Mouse (Mus musculus): Measurements from ENCODE around the gene Iba57.
"Not testable (repeated sequence)": the region's sequence is repeated elsewhere in the genome, so short reads cannot be mapped to it uniquely, and the experiment has no call there.

The Iba57 gene

DNA sequence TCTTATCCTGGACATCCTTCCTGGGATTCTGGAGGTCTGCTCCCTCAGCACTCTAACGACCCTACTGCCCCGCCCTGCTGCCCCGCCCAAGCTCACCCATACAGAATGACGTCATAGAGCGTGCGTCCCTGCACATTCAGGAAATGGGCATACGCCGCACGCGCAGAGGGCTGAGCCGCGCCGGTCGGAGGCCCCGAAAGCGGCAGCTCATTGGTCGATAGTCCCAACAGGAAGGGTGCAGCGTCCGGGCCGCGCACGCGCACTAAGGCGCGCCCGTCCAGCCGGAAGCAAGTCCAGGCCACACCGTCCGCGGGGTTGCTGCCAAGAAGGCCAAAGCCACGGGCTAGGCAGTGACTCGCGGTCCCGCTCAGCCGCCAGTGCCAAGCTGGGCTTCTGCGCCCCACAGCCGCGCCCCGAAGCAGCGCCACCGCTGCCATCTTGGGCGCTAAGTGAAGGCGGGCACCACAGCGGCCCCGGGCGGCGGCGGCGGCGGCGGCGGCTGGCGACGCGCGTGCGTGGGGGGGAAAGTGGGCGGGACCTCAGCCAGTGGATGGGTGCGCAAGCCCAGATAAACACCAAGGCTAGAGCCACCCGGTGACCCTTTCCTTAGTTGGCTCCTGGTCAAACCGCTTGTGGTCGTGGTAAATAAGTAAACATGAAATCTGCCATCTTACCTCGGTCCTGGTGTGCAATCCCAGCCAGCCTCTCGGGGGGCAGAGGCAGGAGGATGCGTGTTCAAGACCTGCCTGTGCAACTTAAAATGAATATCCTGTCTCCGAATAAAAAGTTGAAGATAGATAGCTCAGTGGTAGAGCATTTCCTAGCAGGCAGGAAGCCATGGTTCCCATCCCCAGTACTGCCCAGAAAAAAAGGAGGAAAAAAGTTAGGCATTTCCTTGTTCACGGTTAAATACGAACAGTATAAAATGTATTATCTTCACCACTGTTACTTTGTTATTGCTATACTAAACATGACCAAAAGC lies at the start of gene Iba57:
Gene Iba57 (minus strand): TSS at position 485 of the 982 bp plus-strand sequence.
- peak; percentile 98 to 100 for DNase-seq

DNA sequence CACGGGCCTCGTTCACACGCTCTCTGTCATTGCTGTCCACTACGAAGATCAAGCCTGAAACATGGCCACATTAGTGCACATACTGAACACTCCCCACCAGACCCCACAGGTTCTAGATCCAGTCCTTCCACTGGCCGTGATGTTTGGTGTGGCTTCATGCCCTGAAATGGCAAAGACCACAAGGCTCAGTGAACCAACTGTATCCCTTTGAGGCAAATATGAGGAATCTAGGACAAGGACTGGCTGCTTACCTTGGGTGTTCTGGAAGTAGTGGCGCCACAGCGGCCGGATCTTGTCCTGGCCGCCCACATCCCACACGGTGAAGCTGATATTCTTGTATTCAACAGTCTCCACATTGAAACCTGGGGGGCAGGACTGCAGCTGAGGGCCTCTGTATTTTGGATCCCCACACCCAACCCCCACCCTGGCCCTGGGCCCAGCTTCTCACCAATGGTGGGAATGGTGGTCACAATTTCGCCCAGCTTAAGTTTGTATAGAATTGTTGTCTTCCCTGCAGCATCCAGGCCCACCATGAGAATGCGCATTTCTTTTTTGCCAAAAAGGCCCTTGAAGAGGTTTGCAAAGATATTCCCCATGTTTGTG lies 49.5 kb upstream of the Iba57 start:
- DNase-seq: no peak

DNA sequence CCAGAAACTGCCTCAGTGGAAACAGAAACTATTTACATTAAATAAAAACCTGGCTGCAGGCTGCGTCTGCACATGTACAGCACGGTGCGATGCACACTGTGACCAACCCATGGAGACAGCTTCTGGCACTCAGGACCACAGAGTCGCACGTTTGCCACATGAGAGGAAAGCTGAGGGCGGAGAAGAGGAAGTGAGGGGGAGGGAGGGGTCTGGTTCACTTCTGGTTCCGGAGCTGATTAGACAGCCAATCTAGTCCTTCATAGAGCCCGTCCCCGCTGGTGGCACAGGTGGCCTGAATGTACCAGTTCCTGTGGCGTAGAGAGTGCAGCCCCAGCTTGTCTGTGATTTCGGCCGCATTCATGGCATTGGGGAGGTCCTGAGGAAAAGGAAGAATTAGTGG lies 48.8 kb upstream of the Iba57 start:
- not testable (repeated sequence) for DNase-seq

DNA sequence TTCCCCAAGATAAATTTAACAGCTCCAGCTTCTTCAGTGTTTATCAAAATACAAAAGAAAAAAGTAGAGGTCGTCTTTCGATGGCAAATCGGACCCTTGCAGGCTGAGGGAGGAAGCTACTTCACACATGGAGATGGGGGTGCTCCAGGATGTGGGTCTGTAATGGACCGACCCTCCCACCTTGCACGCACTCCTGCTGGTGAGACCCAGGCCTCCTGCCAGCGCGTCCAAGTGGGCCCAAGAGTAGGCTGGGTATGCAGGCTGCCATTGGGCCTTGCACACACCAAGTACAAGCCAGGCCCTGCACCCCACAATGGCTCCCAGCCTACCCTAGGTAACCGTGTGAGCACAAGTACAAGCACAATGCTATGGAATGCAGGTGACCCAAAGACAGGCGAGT lies 48.0 kb upstream of the Iba57 start:
- DNase-seq: not testable (repeated sequence)

DNA sequence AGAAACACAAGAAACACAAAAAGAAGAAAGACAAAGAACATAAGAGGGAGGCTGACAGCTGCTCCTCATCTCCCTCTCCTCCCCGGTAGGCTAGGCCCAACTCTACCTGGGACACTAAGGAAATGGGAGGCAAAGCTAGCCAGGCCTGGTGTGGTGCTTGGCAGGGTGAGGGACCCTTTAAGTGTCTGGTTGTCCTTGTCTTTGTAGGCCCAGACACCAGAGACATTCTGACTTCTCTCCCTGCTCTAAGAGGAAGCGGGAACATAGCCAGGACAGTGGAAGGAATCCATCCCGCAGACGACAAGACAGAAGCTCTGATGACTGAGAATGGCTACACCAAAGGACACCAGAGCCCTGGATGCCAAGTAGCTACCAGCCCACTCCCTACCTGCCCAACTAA lies 46.5 kb upstream of the Iba57 start:
- no peak for DNase-seq

DNA sequence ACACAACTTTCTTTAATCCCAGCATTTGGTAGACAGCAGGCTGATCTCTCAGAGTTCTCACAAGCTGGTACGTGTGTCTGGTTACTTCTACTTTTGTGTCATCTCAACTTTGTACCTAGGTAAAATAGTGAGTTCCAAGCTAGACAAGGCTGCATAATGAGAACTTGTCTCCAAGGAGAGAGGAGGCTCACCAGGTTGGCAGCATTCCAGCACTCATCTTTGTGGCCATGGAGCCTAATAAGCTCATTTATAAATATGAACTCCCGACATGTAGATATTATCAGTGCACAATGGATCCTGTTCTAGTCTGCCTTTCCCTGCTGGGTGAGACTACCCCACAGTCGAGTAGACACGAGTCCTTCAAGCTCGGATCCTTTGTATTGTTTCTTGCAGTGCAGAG lies 46.0 kb upstream of the Iba57 start:
- DNase-seq: peak in 1 of 2 experiments; percentile 36

DNA sequence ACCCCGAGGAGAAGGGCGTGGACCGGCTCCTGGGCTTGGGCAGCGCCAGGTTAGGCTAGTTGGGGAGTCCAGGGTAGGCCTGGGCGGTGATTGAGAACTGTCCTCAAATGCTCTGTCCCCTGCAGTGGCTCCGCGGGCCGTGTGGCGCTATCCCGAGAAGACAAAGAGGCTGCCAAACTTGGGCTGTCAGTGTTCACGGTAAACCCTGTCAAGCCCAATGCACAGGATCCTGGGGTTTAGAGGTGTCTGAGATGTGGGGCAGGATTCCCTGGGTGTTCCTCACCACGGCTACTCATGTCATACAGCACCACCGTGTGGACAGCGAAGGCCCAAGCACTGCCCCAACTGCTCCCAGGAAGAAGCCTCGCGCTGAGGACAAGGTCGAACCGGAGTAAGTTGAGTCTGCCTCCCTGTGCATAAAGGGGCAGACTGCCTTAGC lies 45.5 kb upstream of the Iba57 start:
- peak; percentile 78 to 88 for DNase-seq

DNA sequence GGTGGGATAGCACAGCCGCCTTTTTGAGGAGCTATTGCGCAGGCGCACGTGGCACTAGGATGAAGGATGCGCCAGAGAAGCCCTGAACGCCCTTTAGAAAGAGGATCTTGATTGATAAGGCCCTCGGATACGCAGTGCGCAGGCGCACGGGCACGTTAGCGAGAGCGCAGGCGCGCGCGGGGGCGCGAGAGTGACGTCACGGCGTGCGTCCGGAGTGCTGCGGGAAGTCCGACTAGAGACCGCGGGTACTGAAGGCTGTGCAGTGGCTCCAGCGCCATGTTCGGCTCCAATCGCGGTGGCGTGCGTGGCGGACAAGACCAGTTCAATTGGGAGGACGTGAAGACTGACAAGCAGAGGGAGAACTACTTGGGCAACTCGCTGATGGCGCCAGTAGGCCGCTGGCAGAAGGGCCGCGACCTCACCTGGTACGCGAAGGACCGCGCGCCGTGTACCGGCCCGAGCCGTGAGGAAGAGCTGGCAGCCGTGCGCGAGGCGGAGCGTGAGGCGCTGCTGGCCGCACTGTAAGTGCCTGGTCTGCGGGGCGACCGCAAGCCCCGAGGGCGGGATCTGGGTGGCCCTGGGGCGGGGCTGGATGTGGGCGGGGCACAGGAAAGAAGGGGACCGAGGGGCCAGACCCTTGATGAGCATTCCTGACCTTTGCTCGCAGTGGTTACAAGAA lies 44.8 kb upstream of the Iba57 start, which contains the start of gene 2310033P09Rik:
Gene 2310033P09Rik (plus strand): TSS at position 169 of the 679 bp plus-strand sequence.
- DNase-seq: peak; percentile 91 to 95

DNA sequence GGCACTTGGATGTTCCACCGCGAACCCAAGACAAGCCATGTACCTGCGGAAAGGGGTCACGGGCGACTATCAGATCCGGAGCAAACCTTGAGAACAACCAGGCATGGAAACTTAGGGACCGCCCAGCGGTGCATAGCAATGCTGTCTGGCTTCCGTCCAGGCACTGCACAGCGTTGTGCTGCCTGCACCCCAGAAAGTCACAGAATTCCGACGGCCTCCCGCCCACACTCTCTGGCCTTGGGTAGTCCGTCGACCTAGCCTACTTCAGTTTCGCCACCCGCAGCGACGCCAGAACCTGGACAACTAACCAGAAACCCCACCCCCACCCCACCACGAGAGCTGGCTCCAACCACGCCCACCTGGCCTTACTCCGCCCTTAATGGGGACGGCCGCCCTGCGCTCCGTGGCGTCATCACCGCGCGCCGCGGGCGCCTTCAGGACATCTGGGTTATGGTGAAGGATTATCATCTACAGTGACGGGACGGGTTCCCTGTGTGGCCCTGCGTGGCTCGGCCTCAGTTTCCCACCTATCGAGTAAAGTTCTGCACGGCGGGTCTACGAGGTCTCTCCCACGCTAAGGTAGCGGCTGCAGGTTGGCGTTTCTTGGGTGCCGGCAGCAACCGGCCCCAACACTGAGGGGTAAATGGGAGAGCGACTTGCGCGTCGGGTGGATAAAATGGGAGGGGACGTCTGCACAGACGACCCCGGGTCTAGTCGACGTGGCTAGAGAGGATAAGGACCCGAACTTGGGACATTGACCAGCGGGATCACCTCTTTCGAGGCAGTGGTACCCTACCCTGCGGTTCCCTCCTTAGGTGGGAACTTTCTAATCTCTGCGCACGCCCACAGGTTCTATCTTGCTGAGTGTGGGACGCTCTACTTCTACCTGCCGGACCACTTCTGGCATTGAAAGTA lies 38.8 kb upstream of the Iba57 start, which contains the start of gene Mrpl55:
Gene Mrpl55 (plus strand): TSS at position 406 of the 915 bp plus-strand sequence.
- DNase-seq: peak; percentile 97 to 98

DNA sequence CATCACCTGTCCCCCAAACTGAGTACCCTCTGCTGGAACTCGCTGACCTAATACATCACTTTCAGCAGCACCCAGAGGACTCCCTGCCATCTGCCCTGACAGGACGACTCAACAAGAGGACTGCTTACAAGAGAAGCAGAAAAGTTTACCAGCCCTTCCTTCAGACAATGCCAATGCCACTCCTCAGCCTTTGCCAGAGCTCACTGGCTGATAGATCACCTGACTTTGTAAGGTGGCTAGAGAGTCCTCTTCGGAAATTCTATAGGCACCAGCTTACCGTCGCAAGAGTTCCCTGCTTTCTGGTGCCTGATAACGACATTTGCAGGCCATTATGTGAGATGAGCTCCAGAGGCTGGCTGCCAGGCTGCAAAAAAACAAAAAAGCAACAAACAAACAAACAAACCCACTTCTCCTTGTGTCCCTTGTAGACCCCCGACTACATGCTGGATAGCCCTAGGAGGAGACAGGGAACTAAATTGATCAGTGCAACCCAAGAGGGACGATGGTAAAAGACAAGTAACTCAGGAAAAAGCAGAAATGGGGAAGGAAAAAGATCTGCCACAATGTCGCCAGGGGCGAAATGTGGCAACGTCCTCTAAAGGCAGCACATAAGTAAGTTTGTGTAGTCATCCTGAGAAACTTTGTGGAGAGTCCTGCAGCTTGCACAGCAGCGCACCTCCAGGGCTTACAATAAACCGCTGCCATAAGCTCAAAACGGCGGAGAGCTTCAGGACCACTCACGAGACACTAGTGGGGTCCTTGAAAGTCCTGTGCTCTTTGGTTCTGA lies 37.9 kb upstream of the Iba57 start:
- DNase-seq: no peak

DNA sequence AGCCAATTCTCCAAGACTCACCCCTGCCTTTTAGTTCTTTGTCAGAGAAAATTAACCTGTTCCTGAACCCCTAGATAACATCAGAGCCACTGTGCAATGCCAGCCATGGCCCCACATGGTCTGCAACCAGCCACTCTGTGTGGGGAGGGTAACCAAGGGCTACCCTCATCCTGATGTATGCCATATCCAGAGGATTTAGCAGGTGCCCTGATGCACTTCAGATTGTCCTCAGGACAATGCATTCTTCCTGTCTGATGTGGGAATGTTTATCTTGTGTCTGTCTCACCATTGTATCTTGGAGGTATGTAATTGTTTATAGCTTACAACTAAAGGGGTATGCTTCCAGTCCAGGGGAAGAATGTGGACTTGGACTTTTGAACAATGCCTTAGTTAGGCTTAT lies 32.7 kb upstream of the Iba57 start:
- DNase-seq: no peak

DNA sequence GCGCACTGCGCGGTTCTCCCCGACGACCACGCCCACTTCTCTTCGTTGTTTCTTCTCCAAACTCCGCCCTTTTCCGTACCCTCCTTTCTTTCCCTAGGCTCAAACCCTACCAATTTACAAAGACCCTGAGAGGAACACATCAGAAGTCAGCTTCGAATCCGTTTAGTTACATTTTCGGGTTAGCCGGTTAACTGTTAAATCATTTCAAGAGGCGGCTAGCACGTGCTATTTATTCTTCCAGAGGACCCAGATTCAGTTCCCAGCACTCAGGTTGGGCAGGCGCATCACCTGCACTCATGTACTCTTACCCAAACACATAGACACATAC lies 28.5 kb upstream of the Iba57 start, which contains the start of gene Guk1:
Gene Guk1 (minus strand): TSS at position 154 of the 328 bp plus-strand sequence.
- no peak for DNase-seq

DNA sequence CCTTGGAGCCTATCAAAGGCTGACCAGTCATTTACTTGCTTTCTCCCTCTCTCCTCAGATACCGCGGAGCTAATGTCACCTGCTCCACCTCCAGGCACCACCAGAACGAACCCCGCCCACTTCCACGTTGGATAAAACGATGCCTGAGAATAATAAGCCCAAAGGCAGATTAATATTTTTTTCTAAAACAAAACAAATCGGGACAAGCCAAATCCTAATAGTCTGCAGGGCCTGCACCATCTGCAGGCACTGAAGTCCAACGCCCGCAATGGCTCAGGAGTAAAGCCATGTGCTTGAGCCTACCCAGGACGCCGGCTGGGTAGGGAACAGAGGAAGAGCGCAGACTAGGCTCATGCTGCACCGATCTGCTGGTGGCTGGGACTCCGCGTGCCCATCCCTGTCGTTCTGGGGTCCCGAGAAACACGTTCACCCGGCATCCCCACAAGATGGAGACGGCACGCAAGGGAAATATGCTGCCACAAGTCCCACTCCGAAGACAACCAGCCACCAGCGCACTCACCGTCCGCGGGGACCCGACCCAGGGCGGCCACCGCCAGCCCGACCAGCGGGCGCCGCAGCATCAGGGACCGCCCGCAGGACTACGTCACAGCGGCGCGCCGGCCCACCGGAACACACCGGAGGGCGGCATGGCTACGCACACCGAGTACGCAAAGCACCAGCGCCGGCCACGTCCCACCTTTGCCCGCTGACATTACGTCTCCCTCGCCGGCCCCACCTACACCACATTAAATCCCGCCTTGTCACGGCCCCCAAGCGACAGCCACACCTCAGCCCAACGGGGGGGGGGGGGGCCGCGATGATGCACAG lies 27.9 kb upstream of the Iba57 start:
- peak; percentile 93 to 97 for DNase-seq

DNA sequence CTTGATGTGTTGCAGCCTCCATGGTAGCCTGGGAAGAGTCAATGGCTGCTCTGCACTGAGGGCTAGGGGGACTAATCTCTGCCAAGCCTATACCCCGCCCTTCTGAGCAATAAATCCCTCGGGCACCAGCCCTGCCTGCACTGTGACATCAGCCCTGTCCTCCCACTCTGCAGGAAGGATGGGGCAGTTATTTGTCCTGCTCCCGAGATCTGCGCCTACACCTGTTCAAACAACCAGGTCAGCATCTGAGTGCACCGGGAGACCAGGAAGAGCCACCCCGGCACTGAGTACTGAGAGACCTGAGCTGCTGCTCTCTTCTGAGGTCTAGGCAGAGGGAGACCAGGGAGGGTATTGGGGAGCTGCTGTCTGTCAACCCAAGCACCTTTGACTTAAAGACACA lies 24.2 kb upstream of the Iba57 start:
- no peak for DNase-seq

DNA sequence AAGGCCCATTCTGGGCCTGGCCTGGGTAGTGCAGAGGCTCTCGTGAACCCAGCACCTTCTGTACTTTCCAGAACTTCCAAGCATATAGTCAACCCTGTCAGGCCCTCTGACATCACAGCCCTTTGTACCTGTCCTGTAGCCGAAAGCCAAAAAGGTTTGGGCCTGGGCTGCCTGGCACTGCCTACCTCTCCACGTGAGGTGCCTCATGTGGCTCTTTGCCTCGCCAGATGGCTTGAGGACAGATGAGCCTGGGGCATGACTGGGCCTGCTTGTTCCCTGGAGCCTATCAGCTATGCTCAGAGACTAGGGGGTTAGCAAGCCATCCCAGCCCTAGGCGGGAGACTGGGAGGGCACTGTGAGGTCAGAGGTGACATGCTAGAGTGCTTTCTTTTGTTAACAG lies 22.0 kb upstream of the Iba57 start:
- no peak for DNase-seq

DNA sequence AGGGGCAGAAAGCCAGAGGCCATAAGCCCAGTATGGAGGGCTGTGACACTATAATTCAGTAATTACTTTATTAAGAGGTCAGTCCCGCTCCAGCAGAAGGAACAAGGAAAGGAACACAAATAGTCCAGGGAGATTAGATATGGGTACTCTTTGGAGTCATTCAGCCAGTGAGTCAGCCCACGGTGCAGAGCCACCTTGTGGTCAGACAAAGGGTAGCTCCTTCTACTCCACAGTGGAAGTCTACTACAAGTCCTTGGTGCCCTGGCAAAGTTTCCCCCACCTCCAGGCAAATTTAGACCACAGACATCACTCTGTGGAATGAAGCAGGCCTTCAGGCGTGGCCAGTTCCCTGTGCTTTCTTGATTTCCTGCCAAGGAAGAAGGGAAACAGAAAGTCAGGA lies 20.3 kb upstream of the Iba57 start:
- peak; percentile 72 to 77 for DNase-seq

DNA sequence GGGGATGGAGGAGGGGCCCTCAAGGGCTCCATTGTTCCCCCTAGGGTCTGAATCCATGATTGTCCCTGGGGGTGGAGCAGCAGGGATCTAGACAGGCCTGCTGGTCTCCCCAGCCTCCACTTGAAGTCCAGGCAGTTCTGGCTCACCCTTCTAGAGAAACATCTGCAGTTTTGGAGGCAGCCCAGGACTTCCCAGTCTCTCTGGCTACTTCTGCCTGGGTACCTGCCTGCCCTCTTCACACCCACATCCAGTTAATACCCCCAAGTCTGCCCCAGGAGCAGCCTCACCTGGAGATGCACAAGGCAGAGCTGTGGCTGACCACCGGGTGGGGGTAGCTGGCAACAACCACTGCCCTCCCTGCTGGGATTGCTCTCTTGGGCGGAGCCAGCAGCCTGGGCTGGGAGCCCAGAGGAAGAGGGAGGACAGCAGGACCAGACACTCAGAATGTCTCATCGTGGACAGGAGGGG lies 19.4 kb upstream of the Iba57 start, which contains the start of gene Gjc2:
Gene Gjc2 (minus strand): TSS at position 350 of the 468 bp plus-strand sequence.
- DNase-seq: peak; percentile 46 to 74

DNA sequence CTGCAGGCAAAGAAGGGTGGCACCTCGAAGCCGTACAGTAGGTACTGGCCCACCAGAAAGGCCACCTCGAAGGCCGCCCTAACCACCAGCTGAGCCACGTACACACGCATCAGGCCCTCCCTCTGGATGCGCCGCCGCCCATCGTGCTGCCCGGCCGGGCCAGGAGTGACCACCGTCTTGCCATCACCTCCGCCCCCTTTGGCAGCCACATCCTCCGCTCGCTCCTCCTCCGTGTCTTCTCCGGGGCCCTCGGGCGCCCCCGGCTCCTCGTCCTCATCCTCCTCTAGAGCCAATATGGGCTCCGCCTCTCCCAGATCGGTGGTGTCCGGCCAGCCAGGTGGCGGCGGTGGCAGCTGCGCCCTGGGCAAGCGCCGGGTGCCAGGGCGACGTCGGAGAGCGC lies 13.4 kb upstream of the Iba57 start:
- no peak for DNase-seq

DNA sequence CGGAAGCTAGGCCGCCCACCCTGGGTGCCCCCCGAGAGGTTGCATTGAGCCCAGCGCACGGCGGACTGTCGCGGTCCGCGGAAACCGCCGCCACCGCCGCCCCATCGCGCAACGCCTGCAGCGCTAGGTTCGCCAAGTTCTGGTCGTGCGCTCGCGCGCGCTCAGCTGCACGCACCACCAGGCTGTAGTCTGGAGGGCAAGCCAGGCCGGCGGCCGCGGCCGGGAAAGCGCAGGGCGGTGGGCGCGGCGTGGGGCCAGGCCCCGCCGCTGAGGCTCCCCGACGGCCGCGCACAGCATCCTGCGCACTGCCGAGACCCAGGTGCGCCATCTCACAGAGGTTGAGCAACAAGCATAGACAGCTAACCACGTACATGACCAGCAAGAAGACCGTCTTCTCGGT lies 12.9 kb upstream of the Iba57 start:
- DNase-seq: no peak

DNA sequence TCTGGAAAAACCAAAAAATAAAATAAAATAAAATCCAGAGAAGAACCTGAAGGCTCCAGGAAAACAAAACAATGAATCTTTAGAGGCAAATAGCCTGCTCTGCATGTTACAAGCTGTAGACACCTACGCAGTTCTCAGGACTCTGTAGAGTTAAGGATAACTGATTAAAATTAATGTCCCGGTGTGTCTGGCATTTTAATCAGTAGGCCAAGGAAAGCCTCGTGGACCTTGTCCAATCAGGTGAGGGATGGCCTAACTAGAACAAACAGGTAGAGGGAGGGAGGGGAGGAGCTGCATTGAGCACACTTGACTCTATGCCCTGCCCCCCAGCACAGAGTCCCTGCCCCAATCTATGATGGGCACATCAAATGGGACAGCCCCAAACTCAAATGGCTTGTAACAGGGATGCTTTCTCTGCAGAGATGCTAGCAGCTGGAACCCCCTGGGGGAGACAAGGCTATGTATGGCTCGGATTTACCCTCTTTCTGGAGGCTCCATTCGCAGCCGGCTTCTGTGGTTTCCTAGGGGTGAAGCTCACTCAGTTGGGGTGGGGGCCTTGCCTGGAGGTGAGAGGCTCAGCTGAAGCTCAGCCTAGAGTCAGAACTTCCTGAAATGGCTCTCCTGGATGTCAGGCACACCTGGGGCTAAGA lies 10.8 kb upstream of the Iba57 start:
- DNase-seq: peak; percentile 24 to 61
